Mouse (Mus musculus): ENCODE results near the gene Ypel4.

Ypel4 gene

GRCm38 (mm10) chr2:84761840-84762239 is 28.0 kb downstream of the Ypel4 start:
- DNase-seq, result no peak

DNA sequence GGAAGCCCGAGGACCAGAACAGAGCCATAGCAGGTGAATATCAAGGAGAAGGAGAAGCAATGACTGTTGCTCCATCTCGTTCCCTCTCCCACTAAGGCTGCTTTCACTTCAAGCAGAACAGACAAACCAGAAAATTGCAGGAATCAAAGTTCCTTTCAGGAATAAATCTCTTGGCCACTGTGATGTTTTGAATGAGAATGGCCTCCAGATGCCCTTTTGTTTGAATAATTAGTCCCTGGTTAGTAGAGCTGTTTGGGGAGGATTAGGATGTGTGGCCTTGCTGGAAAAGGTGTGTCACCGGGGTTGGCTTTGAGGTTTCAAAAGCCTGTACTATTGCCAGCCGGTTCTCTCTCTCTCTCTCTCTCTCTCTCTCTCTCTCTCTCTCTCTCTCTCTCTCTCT is 28.4 kb downstream of the Ypel4 start:
- DNase-seq, result no peak

GRCm38 (mm10) chr2:84762818-84763217 is 29.0 kb downstream of the Ypel4 start:
- DNase-seq, result no peak

GRCm38 (mm10) chr2:84770501-84770900 is 36.6 kb downstream of the Ypel4 start:
- DNase-seq, result no peak

DNA sequence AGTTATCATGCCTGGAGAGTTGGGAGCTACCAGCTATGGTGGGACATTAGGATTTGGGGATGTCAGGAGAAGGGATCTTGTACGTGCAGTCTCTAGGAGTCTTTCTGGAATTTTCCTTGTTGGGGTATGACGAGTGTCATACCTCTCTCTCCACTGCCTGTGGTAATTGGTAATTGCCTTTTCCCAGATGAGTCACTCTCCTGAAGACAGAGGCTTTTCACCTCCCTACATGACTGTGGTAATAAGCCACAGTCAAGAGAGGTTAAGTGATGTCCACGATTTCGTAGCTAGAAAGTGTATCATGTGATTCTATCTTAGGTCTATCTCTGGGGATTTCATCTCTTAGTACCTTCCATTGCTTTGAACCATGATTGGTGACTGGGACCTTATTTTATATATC is 38.6 kb downstream of the Ypel4 start:
- no peak for DNase-seq

- no peak for DNase-seq
Observed at GRCm38 (mm10) chr2:84773195-84773594, 39.3 kb downstream of the Ypel4 start.

DNA sequence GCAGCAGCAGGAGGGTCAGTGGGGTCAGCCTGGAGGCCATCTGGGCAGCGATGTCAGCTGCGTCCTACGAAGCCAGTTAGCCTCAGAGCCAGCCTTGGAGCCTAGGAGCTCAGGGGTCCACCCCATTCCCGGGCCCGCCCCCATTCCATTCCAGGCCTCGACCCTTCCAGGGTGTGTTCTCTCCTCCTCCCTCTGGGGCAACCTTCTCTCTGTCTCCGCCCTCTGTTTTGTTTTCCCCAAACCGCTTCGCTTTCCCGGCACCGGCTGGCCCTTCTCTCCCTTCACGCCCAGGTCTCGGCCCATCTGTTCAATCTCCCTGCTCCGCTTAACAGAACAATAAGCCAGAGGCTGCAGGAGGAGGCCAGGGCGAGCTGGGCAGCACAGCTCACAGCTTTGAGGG is 40.9 kb downstream of the Ypel4 start:
- DNase-seq, result peak; percentile 76 to 87

GRCm38 (mm10) chr2:84775241-84775640 is 41.4 kb downstream of the Ypel4 start, which contains the start of gene Serping1:
Gene Serping1 (minus strand): TSS chr2:84775444.
- DNase-seq, result peak in 1 of 2 experiments; percentile 19

- DNase-seq, result peak in 1 of 2 experiments; percentile 16
Observed at GRCm38 (mm10) chr2:84775665-84776064, 41.8 kb downstream of the Ypel4 start.

GRCm38 (mm10) chr2:84777706-84778105 is 43.8 kb downstream of the Ypel4 start:
- DNase-seq, result no peak

- no peak for DNase-seq
Observed at GRCm38 (mm10) chr2:84779210-84779609, 45.4 kb downstream of the Ypel4 start.

DNA sequence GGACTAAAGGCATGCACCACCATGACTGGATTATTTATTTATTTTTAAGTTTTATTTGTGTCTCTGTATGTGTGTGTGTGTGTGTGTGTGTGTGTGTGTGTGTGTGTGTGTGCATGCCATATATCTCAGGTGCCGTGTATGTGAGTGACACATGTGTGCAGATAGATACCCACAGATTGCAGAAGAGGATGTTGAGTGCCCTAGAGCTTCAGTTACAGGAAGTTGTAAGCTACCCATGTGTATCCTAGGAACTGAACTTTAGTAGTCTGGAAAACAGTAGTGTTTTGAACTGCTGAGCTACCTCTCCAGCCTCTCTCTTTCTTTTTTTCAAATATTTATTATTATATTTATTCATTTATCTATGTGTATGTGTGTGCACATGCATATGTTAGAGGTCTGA is 49.5 kb downstream of the Ypel4 start:
- no peak for DNase-seq

DNA sequence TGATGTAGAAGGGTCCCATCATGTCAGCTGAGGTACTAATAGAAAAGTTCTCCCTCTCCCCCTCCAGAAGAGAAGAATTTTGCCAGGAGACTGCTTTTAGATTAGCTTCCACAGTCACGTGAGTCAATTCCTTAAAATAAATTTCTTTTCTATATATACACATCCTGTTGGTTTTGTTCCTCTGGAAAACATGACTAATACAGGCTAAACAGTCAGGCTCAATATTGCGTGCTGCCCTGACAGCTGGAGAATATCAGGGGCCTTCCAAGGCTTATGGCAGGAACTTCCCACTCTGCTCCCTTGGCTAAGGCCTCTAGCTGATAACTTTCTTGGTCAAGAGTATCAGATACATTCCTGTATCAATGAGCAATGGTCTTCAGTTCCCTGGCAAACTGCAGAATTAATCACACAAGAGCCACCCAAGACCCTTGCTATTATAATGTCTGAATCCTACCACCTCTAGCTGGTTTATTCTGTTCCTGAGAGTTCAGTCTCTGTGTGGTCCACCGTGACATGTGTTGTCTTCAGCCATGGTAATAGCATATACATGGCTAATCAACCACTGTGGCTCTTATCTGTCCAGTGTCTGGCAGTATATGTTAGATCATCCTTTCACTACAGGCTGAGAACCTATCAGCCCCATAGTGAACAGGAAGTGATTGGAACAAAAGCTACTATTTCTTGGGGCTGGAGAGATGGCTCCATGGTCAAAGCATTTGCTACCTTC is 50.1 kb downstream of the Ypel4 start:
- DNase-seq, result no peak
